Mouse (Mus musculus) forebrain, embryonic 12.5 days (tissue): ENCODE results near the gene Stoml2. TPM values are rescaled to one million over a fixed set of nuclear protein-coding genes. Genes with fewer than 3 reads are reported as not detected.
"Not testable (repeated sequence)": the region's sequence is repeated elsewhere in the genome, so short reads cannot be mapped to it uniquely, and the experiment has no call there.

Experiments
- ATAC-seq: fragments of 200-750 bp; cut with Nextera tagmentation; 2 replicates; pipeline ENCODE4 v1.8.0; 2017; ENCODE audit warnings: moderate TSS enrichment; ENCODE audit not compliant: low FRiP score
- H3K27ac ChIP-seq: fragments of 300-500 bp; sonication (generic); 2 replicates; pipeline ENCODE4 v1.5.1; 2016; ENCODE audit warnings: mild to moderate bottlenecking
- H3K27me3 ChIP-seq: fragments of 300-500 bp; sonication (generic); 2 replicates; pipeline ENCODE4 v1.6.1; 2016; ENCODE audit warnings: mild to moderate bottlenecking
- H3K36me3 ChIP-seq: fragments of 300-500 bp; sonication (generic); replicated peaks from 2 replicates; pipeline ENCODE4 v1.6.1; 2016; ENCODE audit warnings: mild to moderate bottlenecking
- H3K4me1 ChIP-seq: fragments of 300-500 bp; sonication (generic); 2 replicates; pipeline ENCODE4 v1.6.1; 2016
- H3K4me2 ChIP-seq: fragments of 300-500 bp; sonication (generic); 2 replicates; pipeline ENCODE4 v1.6.1; 2016; ENCODE audit warnings: mild to moderate bottlenecking, moderate library complexity
- H3K4me3 ChIP-seq: fragments of 300-500 bp; sonication (generic); replicated peaks from 2 replicates; pipeline ENCODE4 v1.5.1; 2016; ENCODE audit warnings: mild to moderate bottlenecking
- H3K9ac ChIP-seq: fragments of 300-500 bp; sonication (generic); 2 replicates; pipeline ENCODE4 v1.6.1; 2016; ENCODE audit warnings: mild to moderate bottlenecking
- H3K9me3 ChIP-seq: fragments of 300-500 bp; sonication (generic); 2 replicates; pipeline ENCODE4 v1.6.1; 2016
- WGBS: fragments of 180-500 bp; shearing (Covaris S2); methylation state at CpG from one replicate; pipeline ENCODE4 v1.1.7; 2016; 5-methylcytosine and 5-hydroxymethylcytosine counted together
- polyA plus RNA-seq: library from polyadenylated mRNA; unstranded; fragments of >200 nt; fragmentation: Nextera tagmentation; extraction: Ambion mirVana; gene quantifications from 2 replicates; pipeline ENCODE4 v1.2.1, GENCODE M21; 2016

Gene Stoml2
- polyA plus RNA-seq, 1 experiment from 2014 or later, result 324 TPM

GRCm38 (mm10) chr4:43019176-43019575 lies 12.3 kb downstream of the Stoml2 start:
- no peaks in the 10 kb centered on the region for H3K9me3 ChIP-seq
- peaks cover 74% of the 10 kb centered on the region for H3K36me3 ChIP-seq
- 94% methylated on average over 10 of the region's 10 CpGs for WGBS
- H3K9ac ChIP-seq, result no peak overlapping the region
- no peak for ATAC-seq
- no peak overlapping the region for H3K4me3 ChIP-seq
- H3K27ac ChIP-seq, result no peak overlapping the region
- peaks cover 4% of the 10 kb centered on the region; the same call in 1 of the 2 replicates for H3K4me1 ChIP-seq
- H3K27me3 ChIP-seq, result no peaks in the 10 kb centered on the region
- H3K4me2 ChIP-seq, result no peak overlapping the region

- 92% methylated on average over 4 of the region's 4 CpGs for WGBS
- H3K36me3 ChIP-seq, result peaks cover 65% of the 10 kb centered on the region
These were observed 13.4 kb downstream of the Stoml2 start for GRCm38 (mm10) chr4:43018156-43018555.

GRCm38 (mm10) chr4:43012091-43012490 lies 19.4 kb downstream of the Stoml2 start:
- H3K4me3 ChIP-seq, result no peak overlapping the region
- H3K4me1 ChIP-seq, result peaks cover 14% of the 10 kb centered on the region
- no peak overlapping the region for H3K4me2 ChIP-seq
- WGBS, result 97% methylated on average over 1 of the region's 1 CpGs
- H3K27me3 ChIP-seq, result no peaks in the 10 kb centered on the region
- no peak overlapping the region for H3K9ac ChIP-seq
- H3K27ac ChIP-seq, result no peak overlapping the region
- H3K36me3 ChIP-seq, result peaks cover 6% of the 10 kb centered on the region
- no peak for ATAC-seq
- no peaks in the 10 kb centered on the region for H3K9me3 ChIP-seq

More at GRCm38 (mm10) chr4:43018156-43018555, 13.4 kb downstream of the Stoml2 start:
- Histone ChIP-seq H3K27me3 (no peaks in the 10 kb centered on the region), H3K4me1 (no peaks in the 10 kb centered on the region), H3K27ac (no peak overlapping the region), H3K9me3 (no peaks in the 10 kb centered on the region), H3K4me2 (no peak overlapping the region), H3K4me3 (no peak overlapping the region), H3K9ac (no peak overlapping the region)
- no peak for ATAC-seq

- Histone ChIP-seq H3K9ac (peak within 1 kb of the TSS; percentile 75), H3K27me3 (no peaks in the 10 kb centered on the region), H3K9me3 (no peaks in the 10 kb centered on the region), H3K4me1 (peaks cover 14% of the 10 kb centered on the region), H3K27ac (peak within 1 kb of the TSS; percentile 61; the same call in 1 of the 2 replicates), H3K36me3 (peaks cover 6% of the 10 kb centered on the region; the same call in 1 of the 2 replicates), H3K4me3 (peak within 1 kb of the TSS; percentile 70), H3K4me2 (peak within 1 kb of the TSS; percentile 85)
- WGBS, result under 1% methylated on average over 37 of the region's 37 CpGs
- peak; percentile 95 for ATAC-seq
These were observed 21.1 kb downstream of the Stoml2 start, which contains the start of gene Fancg for GRCm38 (mm10) chr4:43010161-43011038. Gene Fancg (minus strand): TSS chr4:43010506.

- Histone ChIP-seq H3K9ac (no peak overlapping the region), H3K9me3 (no peaks in the 10 kb centered on the region), H3K36me3 (peaks cover 22% of the 10 kb centered on the region), H3K4me1 (peaks cover 14% of the 10 kb centered on the region), H3K27me3 (no peaks in the 10 kb centered on the region), H3K4me2 (no peak overlapping the region), H3K27ac (no peak overlapping the region), H3K4me3 (no peak overlapping the region)
- no peak for ATAC-seq
- WGBS, result 71% methylated on average over 2 of the region's 2 CpGs
These were observed 25.7 kb downstream of the Stoml2 start for GRCm38 (mm10) chr4:43005765-43006164.

- H3K4me2 ChIP-seq, result no peak overlapping the region
- H3K9ac ChIP-seq, result no peak overlapping the region
- peaks cover 14% of the 10 kb centered on the region for H3K4me1 ChIP-seq
- 88% methylated on average over 3 of the region's 3 CpGs for WGBS
- no peaks in the 10 kb centered on the region for H3K9me3 ChIP-seq
- H3K36me3 ChIP-seq, result peaks cover 22% of the 10 kb centered on the region
- H3K4me3 ChIP-seq, result no peak overlapping the region
- ATAC-seq, result no peak
- H3K27ac ChIP-seq, result no peak overlapping the region
- no peaks in the 10 kb centered on the region for H3K27me3 ChIP-seq
These were observed 26.6 kb downstream of the Stoml2 start for GRCm38 (mm10) chr4:43004951-43005350.

GRCm38 (mm10) chr4:43002756-43003439 lies 28.6 kb downstream of the Stoml2 start:
- ATAC-seq, result no peak
- Histone ChIP-seq H3K9me3 (no peaks in the 10 kb centered on the region), H3K27me3 (no peaks in the 10 kb centered on the region), H3K4me1 (peaks cover 13% of the 10 kb centered on the region), H3K36me3 (peaks cover 22% of the 10 kb centered on the region), H3K4me3 (no peak overlapping the region), H3K9ac (no peak overlapping the region), H3K4me2 (no peak overlapping the region), H3K27ac (no peak overlapping the region)
- WGBS, result 82% methylated on average over 12 of the region's 12 CpGs

GRCm38 (mm10) chr4:43001272-43001671 lies 30.2 kb downstream of the Stoml2 start:
- Histone ChIP-seq H3K36me3 (peaks cover 16% of the 10 kb centered on the region), H3K4me2 (no peak overlapping the region), H3K27ac (peak overlapping the region; percentile 100), H3K9me3 (no peaks in the 10 kb centered on the region), H3K4me3 (no peak overlapping the region), H3K9ac (no peak overlapping the region), H3K27me3 (no peaks in the 10 kb centered on the region), H3K4me1 (peaks cover 20% of the 10 kb centered on the region)
- no peak for ATAC-seq
- WGBS, result 95% methylated on average over 2 of the region's 2 CpGs

- peaks cover 20% of the 10 kb centered on the region for H3K4me1 ChIP-seq
- H3K9me3 ChIP-seq, H3K27me3 ChIP-seq: not testable (repeated sequence)
- peaks cover 23% of the 10 kb centered on the region for H3K36me3 ChIP-seq
- peak within 1 kb of the TSS; percentile 93 for H3K4me3 ChIP-seq
- under 1% methylated on average over 47 of the region's 56 CpGs for WGBS
- peak within 1 kb of the TSS; percentile 100 for H3K27ac ChIP-seq
- peak; percentile 98 for ATAC-seq
- peak within 1 kb of the TSS; percentile 88 for H3K4me2 ChIP-seq
- H3K9ac ChIP-seq, result peak within 1 kb of the TSS; percentile 95
These were observed 31.1 kb downstream of the Stoml2 start, which contains the start of gene Vcp for GRCm38 (mm10) chr4:43000141-43000986. Gene Vcp (minus strand): TSS chr4:43000507.

GRCm38 (mm10) chr4:42999451-43000140 lies 31.9 kb downstream of the Stoml2 start:
- WGBS, result under 1% methylated on average over 51 of the region's 51 CpGs
- ATAC-seq, result peak; percentile 80
- Histone ChIP-seq H3K4me2 (peak overlapping the region; percentile 88), H3K9me3 (no peaks in the 10 kb centered on the region), H3K4me3 (peak overlapping the region; percentile 93), H3K4me1 (peaks cover 20% of the 10 kb centered on the region), H3K27me3 (no peaks in the 10 kb centered on the region), H3K27ac (peak overlapping the region; percentile 100), H3K9ac (peak overlapping the region; percentile 95), H3K36me3 (peaks cover 24% of the 10 kb centered on the region)

GRCm38 (mm10) chr4:42998022-42998421 lies 33.5 kb downstream of the Stoml2 start:
- no peak for ATAC-seq
- H3K4me2 ChIP-seq, result peak overlapping the region; percentile 88
- H3K27ac ChIP-seq, result no peak overlapping the region
- no peaks in the 10 kb centered on the region for H3K9me3 ChIP-seq
- peak overlapping the region; percentile 93 for H3K4me3 ChIP-seq
- WGBS, result 73% methylated on average over 2 of the region's 2 CpGs
- no peaks in the 10 kb centered on the region for H3K27me3 ChIP-seq
- H3K9ac ChIP-seq, result peak overlapping the region; percentile 95; the same call in 1 of the 2 replicates
- H3K36me3 ChIP-seq, result peaks cover 31% of the 10 kb centered on the region
- peaks cover 20% of the 10 kb centered on the region for H3K4me1 ChIP-seq
